Mouse (Mus musculus): ENCODE data around the gene Fbxw11.

The Fbxw11 gene

GRCm38 (mm10) chr11:32623912-32624311, 18.6 kb upstream of the Fbxw11 start:
- no peak for DNase-seq (ENCODE audit: low spot score)

- DNase-seq (ENCODE audit: low spot score): no peak
Observed at GRCm38 (mm10) chr11:32625677-32626076, 16.8 kb upstream of the Fbxw11 start.

GRCm38 (mm10) chr11:32626079-32626478, 16.4 kb upstream of the Fbxw11 start:
- no peak for DNase-seq (ENCODE audit: low spot score)

- DNase-seq (ENCODE audit: low spot score): no peak
Observed at GRCm38 (mm10) chr11:32627900-32628299, 14.6 kb upstream of the Fbxw11 start.

GRCm38 (mm10) chr11:32629713-32630211, 12.8 kb upstream of the Fbxw11 start:
- DNase-seq (ENCODE audit: low spot score): no peak

- no peak for DNase-seq (ENCODE audit: low spot score)
Observed at GRCm38 (mm10) chr11:32632671-32633070, 9.9 kb upstream of the Fbxw11 start.

- DNase-seq (ENCODE audit: low spot score): no peak
Observed at GRCm38 (mm10) chr11:32633542-32633941, 9.0 kb upstream of the Fbxw11 start.

- no peak for DNase-seq (ENCODE audit: low spot score)
Observed at GRCm38 (mm10) chr11:32634143-32634542, 8.4 kb upstream of the Fbxw11 start.

GRCm38 (mm10) chr11:32634842-32635241, 7.7 kb upstream of the Fbxw11 start:
- DNase-seq (ENCODE audit: low spot score): no peak

GRCm38 (mm10) chr11:32636275-32636674, 6.2 kb upstream of the Fbxw11 start:
- DNase-seq (ENCODE audit: low spot score): no peak

- no peak for DNase-seq (ENCODE audit: low spot score)
Observed at GRCm38 (mm10) chr11:32638521-32639255, 3.8 kb upstream of the Fbxw11 start.

GRCm38 (mm10) chr11:32640617-32641016, 1.9 kb upstream of the Fbxw11 start:
- no peak for DNase-seq (ENCODE audit: low spot score)

GRCm38 (mm10) chr11:32642899-32643886, 669 bp downstream of the Fbxw11 start:
- peak; percentile 26 for DNase-seq (ENCODE audit: low spot score)

- no peak for DNase-seq (ENCODE audit: low spot score)
Observed at GRCm38 (mm10) chr11:32644010-32644409, 1.5 kb downstream of the Fbxw11 start.

GRCm38 (mm10) chr11:32647265-32647664, 4.7 kb downstream of the Fbxw11 start:
- no peak for DNase-seq (ENCODE audit: low spot score)

- DNase-seq (ENCODE audit: low spot score): no peak
Observed at GRCm38 (mm10) chr11:32650236-32650749, 7.8 kb downstream of the Fbxw11 start.

- DNase-seq (ENCODE audit: low spot score): no peak
Observed at GRCm38 (mm10) chr11:32650893-32651590, 8.5 kb downstream of the Fbxw11 start.

GRCm38 (mm10) chr11:32651723-32652122, 9.2 kb downstream of the Fbxw11 start:
- DNase-seq (ENCODE audit: low spot score): no peak

GRCm38 (mm10) chr11:32662082-32662656, 19.6 kb downstream of the Fbxw11 start:
- no peak for DNase-seq (ENCODE audit: low spot score)

- DNase-seq (ENCODE audit: low spot score): no peak
Observed at GRCm38 (mm10) chr11:32665639-32666038, 23.1 kb downstream of the Fbxw11 start.

- DNase-seq (ENCODE audit: low spot score): no peak
Observed at GRCm38 (mm10) chr11:32666983-32667382, 24.5 kb downstream of the Fbxw11 start.

GRCm38 (mm10) chr11:32671480-32671879, 29.0 kb downstream of the Fbxw11 start:
- no peak for DNase-seq (ENCODE audit: low spot score)

Measured in urinary bladder, postnatal 10 days (tissue).